Mouse (Mus musculus): Measurements from ENCODE around the gene Gm10645.

Gene Gm10645

DNA sequence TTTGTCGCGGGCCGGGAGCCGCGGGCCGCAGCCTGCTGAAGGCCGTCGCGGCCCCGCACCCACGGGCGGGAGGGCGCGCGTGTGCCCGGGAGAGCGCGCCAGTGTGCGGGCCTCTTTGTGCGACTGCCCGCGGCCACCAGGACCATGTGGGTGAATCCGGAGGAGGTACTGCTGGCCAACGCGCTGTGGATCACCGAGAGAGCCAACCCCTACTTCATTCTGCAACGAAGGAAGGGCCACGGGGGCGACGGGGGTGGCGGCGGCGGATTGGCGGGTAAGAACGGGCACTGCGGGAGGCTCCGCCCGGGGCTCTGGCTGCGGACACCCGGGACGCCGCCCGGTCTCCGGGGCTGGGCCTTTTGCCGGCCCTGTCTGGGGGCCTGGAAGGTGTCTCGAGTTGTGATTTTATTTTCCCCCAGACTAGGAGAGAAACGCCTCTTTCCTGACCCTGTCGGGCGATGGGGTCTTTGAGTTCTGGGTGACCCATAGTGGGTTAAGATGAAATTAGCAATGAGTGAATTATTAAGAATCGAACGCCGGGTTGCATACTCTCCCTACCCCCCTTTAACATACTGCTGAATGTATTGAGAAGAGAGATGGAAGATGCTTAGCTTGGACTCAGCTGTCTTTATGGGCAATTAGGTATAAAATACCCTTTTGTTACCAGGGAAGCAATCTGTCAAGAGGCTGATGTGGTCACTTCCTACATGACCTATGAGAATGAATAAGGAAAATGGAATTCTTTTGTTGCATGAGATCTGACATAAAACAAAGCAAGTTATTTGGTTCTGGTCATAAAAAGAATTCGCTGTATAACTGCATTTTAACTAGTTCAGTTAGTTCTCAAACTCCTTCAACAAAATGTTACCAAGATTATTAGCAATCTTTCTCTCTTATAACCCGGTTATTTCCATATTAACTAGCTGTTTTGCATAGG is at the start of gene Gm10645:
Gene Gm10645, minus strand, starts transcription at position 240 of the 937 bp plus-strand sequence.
- peak; percentile 53 to 60 for DNase-seq (ENCODE audit: low spot score in 2 of 2)

DNA sequence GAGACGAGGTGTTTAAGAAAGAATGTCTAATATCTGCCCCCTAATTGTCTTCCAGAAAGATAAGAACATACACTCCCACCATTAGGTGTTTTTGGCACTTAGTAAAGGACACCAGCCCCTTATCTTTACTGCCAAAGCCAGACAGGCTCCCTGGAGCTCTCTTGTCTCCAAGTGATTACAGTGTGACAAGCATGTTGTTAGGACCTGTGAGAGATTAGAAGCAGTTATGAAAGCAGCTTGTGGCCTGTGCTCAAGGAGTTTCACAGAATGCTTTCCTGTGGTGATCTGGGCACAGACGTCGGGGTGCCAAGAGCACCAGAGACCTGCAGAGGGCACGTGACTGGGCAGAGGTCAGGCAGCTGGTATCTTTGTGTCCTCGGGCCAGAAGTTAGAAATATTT is 49.1 kb upstream of the Gm10645 start:
- DNase-seq (ENCODE audit: low spot score in 2 of 2) = no peak

DNA sequence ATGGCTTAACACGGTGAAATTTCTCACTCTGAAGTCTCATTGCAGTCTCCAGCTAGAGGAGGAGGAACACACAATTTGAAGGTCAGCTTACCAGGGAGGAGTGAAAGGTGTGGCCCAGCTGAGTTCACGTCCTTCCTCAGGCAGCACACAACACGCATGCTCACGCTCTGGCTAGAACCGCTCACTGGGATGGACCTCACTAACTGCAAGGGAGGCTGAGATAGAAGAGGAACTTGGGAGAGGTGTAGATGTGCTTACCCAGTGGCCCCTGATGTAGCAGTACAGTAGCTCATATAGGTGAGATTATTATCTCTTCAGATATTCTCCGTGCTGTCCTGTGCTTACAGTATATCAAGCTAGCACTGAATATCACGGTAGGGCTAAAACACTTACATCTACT is 44.7 kb upstream of the Gm10645 start:
- DNase-seq (ENCODE audit: low spot score in 2 of 2) = no peak

DNA sequence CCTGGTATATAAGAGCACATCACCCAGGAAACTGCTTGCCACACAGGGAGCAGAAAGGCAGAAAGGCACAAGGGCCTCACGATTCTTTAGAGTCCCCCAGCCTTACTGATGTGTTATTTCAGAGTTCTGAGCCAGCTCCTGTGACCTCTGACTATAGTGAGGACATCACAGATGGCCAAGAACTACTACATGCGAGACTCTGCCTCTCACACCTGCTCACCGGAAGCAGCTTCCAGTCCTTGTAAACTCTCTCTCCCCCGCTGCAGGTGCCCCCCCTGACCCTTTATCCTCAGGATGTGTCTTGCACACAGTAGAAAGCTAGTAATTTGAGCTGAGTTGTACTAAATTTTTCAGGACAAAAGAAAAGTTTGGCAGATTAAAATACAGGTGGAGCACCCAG is 43.6 kb upstream of the Gm10645 start:
- DNase-seq (ENCODE audit: low spot score in 2 of 2) = no peak

DNA sequence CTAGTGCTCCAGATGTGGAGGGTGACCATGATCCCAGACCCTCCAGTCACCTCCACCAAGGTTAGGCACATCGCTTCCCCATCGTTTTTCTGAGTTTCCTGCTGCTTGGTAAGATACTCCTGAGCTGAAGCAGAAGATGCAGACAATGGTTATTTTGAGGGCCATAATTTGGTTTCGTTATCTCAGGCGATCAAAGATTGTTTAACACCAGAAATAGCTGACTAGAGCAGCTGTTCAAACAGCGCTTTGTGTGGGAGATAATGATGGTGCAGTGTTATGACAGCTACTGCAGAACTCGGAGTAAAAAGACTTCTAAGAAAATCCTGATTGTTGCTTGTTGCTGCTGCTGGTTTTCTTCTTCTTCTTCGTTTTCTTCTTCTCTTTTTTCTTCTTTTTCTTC is 39.9 kb upstream of the Gm10645 start:
- DNase-seq (ENCODE audit: low spot score in 2 of 2) = no peak

DNA sequence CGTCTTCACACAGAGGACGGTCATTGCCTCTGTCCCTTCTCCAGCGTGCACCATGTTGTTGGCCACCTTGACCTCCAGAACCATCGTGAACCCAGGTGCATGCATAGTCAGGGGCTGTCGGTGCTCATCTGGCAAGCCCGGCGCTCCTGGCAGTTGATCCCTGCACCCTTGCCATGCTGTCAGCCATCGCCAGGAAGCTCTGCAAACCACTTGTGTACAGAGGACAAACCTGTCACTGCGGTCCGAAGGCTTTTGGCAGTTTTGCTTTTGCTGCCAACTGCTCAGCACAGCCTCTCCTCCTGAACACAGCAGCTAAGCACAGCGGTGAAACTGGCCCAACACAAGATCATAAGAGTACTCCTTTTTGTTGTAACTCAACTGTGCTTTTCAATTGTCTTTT is 37.0 kb upstream of the Gm10645 start:
- no peak for DNase-seq (ENCODE audit: low spot score in 2 of 2)

DNA sequence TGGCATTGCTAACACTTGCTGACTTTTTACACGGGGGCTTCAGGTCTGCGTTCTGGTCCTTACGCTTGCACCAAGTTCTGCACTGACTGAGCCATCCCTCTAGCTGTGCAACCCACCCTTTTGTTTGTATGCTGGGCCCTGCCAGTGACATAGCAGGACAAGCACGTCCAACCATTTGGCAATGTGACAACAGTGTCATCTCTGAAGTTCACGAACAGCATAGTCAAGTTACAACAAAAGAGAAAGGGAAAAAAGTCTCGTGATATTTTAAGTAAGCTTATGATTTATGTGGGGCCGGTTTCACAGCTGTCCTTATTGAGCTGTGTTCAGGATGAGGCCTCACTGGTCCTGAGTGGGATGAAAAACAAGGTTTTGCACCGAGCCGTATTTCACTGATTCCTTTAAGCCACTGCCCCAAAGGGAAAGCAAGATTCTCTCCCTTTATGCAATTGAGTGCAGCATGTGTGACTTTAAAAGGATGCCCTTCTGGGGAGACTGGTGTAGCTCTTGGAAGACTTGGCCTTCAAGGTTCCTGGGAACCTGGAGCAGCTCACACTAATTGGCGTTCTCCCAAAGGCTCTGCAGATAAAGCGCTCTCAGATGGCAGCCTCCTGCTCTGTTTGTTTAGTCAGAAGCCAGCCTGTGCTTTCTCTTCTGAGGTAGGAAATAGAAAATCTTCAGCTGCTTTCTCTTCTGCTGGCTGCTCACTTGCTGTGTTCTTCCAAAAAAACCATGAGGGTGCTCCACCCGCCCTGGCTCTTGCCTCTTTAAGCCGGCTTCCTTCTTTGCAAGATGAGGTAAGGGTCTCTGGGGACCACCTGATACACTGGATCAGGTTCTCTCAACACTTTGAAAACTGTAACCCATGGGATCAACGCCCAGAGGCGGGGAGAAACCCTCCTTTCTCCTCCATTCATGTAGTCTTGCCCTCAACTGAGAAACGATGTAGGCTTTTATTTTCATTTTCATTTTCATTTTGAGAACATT is 34.5 kb upstream of the Gm10645 start:
- no peak for DNase-seq (ENCODE audit: low spot score in 2 of 2)

DNA sequence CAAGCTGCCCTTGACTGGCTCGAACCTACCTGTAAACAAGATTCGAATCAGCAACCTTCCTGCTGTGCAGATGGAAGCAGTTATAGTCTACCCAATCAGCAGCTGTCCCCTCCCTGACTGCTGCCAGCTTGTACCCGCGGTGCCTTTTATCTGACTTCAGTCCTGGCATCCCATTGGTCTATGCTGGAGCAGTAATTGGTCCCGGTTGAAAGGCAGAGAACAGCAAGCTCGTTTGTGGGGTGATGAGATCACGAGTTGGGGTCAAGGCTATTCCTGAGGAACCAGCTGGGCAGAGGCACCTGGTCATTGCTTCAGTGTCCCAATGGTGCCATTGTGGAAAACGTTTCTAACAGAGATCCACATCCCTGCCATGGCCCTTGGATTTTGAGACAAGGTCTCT is 33.7 kb upstream of the Gm10645 start:
- DNase-seq (ENCODE audit: low spot score in 2 of 2) = no peak

DNA sequence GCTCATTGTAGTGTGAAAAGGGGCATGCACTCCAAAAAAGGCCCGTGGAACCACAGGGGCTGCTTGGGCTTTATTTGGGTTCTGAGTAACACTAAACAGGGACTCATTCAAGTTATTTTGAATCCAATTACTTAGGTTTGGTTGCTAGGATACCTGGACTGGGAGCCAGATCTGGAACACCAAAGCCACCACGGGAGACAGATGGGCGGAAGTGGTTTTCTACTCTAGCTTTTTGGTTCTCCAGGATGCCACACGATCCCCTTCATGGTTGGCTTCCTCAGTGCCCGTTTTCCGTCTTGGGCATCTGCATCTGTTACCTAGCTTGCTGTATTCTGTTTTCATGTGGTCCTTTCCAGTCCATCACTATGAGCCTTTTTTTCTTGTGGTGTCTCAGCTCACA is 30.1 kb upstream of the Gm10645 start:
- no peak for DNase-seq (ENCODE audit: low spot score in 2 of 2)

DNA sequence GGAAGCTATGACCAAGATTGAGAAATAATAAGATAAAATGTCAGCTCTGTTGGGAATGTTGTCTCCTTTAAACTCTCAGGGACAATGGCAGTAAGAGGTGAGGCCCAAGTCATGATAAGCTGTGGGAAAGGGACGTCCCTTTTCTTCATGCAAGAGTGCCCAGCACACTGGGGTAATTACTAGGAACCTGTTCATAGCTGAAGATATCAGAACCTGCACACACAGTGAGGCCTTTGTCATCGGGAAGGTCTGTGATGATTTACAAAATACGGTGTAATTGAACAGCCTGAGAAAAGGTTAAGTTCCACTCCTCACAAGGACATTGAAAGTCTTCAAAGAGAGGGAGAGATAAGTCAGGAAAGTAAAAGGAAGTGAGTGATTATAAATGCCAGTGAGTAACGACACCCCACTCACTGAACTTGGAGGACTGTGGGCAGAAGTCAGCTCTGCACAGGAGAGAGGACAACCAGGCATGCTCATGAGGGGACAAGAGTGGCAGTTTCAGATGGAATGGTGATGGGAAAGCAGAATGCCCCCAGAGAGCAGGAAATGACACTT is 23.6 kb upstream of the Gm10645 start:
- no peak for DNase-seq (ENCODE audit: low spot score in 2 of 2)

DNA sequence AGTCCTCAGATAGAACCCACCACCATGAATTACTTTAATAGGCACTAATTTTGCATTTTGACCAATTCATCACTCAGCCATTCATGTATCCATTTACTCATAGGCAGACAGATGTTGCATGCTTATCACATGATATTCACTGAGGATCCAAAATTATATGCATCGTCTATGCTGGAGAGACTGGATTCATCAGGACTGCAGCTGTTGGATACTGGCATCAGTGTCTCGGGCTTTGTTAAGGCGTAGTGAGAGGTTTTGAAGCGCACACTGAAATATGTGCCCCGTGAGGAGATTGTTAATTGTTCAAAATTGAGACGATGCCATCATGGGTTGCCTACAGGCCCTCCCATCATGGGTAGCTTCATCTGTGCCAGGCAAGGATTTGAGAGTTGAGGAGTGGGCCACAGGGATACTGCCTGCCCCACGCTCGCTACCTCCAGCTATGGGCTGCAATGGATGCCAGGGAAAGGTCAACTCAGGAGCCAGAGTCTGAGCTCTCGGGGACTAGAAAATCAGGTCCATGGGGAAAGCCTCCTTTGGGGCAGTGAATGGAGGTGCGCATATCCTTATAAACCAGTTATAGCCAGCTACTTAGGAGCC is 21.5 kb upstream of the Gm10645 start:
- no peak for DNase-seq (ENCODE audit: low spot score in 2 of 2)

DNA sequence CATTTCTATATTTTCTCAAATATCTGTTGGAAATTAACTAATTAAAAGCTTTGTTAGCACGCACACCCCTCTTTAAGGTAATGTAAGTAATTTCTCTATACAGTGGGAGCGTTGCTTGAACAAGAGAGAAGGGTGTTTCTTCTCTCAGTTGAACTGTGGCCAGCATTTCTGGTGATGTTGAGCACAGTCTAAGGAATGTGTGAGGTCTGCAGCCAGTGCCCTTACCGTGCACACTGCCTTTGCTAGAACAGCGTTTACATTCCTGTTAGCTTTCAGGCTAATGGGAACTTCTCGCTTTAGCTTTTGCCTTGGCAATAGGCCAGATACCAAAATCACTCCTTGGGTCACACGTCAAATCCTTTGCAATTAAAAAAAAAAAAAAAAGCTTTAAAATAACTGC is 20.4 kb upstream of the Gm10645 start:
- no peak for DNase-seq (ENCODE audit: low spot score in 2 of 2)

DNA sequence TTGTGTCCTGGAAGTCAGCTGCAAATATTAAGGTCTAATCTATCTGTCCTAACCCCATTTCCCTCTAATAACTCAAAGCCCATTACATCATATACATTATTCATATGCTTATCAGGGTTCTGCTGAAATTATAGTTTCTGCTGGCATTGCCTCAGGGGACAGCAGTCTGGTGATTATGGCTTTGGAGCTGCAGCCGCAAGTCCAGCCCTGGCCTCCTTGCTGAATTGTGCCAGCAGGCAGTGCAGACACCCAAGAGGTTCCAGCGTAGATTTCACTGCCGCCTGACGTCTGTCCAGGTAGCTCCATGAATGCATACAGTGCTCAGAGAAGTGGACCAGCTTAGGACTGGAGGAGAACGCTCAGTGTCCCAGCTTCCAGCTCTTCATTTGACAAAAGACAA is 16.8 kb upstream of the Gm10645 start:
- DNase-seq (ENCODE audit: low spot score in 2 of 2) = no peak

DNA sequence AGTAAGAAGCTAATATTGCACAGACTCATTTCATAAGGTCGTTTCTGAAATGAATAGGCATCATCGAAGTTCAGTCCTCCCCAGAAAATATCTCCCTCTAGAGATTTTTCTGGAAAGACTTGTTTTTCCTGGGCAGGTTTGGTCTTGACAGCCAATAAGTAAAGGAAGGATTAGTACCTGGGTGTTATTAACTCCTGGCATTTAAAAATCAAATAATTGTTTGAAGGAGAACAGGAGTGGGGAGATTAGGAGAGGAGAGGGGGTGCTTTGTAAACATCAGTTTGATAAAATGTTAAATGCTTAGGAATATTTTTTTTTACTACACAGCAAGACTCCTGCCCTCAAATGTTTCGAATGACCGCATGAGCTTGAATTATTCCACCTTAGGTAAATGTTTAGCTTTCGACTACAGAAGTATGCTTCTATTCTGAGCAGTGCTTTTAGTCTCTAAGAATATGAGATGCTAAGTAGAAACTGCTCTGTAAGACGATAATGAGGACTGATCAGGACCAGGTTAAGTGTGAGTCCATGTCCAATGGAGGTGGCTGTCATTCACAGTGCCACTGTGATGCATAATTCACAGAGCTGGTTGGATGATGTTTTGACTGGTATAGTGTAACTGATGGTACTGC is 16.0 kb upstream of the Gm10645 start:
- DNase-seq (ENCODE audit: low spot score in 2 of 2) = no peak

DNA sequence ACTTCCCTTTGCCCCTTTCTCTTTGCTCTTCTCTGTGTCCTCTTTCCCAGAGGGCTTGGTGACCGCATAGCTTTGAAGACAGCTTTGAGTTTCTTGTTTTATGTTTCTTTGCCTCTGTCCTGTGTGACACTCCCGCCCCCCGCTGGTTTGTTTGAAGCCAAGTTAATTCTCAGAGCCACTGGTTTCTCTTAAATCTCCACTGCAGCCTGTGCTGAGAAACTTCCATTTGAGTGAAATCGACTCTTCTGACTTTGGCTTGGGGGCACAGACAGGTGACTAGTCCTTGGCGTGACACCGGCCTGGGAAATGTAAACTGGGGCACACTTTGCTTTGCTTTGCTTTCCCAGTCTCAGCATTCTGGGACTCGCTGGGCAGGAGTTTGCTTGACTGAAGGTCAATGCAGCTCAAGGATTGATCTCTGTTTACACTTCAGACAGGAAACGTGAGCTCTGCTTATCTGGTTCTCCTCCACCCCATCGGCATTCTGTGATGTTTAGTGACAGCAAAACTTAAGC is 12.3 kb upstream of the Gm10645 start:
- no peak for DNase-seq (ENCODE audit: low spot score in 2 of 2)

DNA sequence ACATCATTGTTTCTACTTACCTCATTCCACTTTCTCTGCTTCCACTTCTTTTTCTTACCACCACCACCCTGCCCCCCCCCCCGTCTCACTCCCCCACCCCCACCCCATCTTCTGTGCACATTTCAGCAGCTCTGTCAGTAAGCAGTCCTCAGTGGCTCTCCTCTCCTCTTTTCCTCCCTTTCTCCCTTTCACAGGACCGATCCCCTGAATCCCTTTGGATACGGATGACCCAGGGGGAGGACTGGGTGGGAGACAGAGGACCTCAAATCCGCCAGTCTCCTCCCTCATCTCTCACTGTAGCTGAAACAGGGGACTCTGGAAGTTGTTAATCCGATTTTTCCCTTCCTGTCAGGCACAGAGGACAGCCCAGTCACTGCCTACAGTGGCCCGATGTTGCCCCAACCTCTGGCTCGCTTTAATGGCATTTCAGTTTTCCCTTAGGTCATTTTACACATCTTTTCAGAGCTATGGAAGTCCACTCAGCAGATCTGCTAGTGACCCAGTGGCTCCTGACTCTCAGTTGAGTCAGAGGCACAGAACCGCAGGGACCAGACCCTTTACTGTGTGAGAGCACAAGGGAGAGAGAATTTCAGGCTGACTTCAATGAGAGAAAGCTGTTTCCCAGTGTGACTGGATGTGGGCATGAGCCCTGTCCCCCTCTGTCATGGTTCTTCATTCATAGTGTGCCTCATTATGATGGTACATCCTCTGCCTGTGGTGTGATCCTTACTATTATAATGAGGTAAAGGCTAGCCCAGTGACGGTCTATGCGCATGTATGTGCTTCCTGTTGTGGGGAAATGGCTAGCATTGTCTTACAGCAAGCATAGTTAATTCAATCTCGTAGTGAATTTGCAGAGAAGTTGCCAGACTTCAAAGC is 11.6 kb upstream of the Gm10645 start:
- no peak for DNase-seq (ENCODE audit: low spot score in 2 of 2)

DNA sequence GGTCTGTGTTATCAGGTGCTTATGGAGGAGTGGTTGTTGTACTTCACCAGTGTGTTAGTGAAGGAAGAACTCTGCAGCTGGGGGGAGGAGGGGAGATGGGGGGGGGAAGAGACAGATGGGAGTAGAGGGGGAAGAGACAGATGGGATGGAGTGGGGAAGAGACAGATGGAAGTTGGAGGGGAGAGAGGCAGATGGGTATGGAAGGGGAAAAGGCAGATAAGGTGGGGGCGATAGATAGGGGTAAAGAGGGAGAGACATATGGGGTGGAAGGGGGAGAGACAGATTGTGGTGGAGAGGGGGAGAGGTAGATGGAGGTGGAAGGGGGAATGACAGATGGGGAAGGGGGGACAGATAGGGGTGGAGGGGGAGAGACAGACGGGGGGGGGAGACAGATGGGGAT is 10.8 kb upstream of the Gm10645 start:
- DNase-seq (ENCODE audit: low spot score in 2 of 2) = no peak

DNA sequence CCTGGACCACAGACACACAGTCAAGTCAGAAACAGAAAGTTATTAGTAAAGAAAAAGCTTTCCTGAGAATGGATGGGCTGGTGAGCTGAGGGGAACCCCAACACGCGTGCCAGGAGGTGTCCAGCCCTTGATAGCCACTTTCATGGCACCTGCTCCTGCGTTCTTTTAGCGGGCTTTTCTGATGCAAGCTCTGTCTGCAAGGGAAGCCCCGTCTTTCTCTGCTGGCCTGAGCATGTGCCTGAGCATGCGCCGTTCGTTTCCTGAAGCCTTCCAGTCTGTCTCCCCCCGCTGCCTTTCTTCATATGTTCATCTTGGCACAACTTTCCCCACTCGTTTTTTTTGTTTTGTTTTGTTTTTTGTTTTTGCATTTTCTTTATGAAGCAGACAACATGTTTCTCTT is 9.7 kb upstream of the Gm10645 start:
- DNase-seq (ENCODE audit: low spot score in 2 of 2) = no peak

DNA sequence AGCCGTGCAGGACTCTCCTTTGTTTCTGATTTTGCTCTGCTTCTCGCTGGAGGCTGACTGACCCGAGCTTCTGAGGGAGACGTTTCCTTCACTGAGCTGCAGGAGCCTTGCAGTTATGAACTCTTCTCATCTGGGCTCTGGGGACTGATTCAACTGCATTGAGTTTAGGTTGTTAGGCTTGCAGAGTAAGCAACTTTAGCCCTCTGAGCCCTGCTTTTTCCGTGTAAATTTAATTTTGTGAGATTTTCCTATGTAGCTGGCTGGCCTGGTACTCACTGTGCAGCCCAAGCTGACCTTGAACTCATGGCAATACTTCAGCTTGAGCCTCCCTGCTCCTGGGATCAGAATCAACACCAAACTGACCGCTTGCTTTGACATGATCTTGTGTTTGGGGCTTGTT is 4.9 kb upstream of the Gm10645 start:
- no peak for DNase-seq (ENCODE audit: low spot score in 2 of 2)

DNA sequence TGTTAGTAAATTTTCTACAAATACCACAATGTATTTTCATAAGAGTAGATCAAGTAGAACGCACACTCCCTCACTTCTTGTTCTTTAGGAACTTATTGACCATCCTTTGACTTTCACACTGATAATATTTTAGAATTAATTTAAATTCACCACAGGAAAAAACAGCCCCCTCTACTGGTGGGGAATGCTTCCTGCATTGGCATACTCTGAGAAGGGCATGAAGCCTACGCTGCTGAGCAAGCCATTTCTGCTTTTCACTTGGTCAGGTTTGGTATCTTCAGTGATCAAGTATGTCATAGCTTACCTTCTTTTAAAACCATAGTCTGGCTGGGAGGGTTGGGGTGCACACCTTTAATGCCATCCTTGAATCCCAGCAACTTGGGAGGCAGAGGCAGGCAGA is 3.7 kb upstream of the Gm10645 start:
- no peak for DNase-seq (ENCODE audit: low spot score in 2 of 2)

Data from frontal cortex, postnatal 10 days (tissue).